ENCODE assay signal across 15 mouse cellular contexts in genomic region chr5:103762850-103763254, GRCm38 (mm10).
DNase-seq lines count a peak whose midpoint lies in the region; TF ChIP-seq lines count a peak whose summit lies in the region.
"Had no signal": no experiment of that assay in that cellular context is flagged by ENCODE, and none has a peak within 500 bp of the region (broad histone marks: within the 10 kb centered on the region; RNA-seq: fewer than 3 reads in every experiment).

No protein-coding gene starts in this region.

- H3K9me3 ChIP-seq in MEL (replicated peaks; ENCODE audit: insufficient read depth, low read length) = no peaks in the 10 kb centered on the region
- H3K9me3 ChIP-seq: hindbrain, embryonic 15.5 days had no signal

- intact Hi-C loops in heart, adult 2 months (cut with DNase I) = no loop called here

- H3K36me3 ChIP-seq in heart, adult 2 months (ENCODE audit: control insufficient read depth, insufficient read depth, low read length) = peaks cover 13% of the 10 kb centered on the region
- peaks cover 0 to 57% of the 10 kb centered on the region in 2 experiments; a peak in 2 of 4 replicates for H3K36me3 ChIP-seq in MEL (ENCODE audit: control insufficient read depth in 1 of 2, insufficient read depth in 2 of 2, low read length in 2 of 2)
- no peaks in the 10 kb centered on the region; the same call in 1 of the 2 replicates for H3K36me3 ChIP-seq in kidney, adult 2 months (ENCODE audit: control insufficient read depth, insufficient read depth, low read length)
- H3K36me3 ChIP-seq: hindbrain, embryonic 15.5 days had no signal

- no peak overlapping the region for H3K4me3 ChIP-seq in heart, adult 2 months
- H3K4me3 ChIP-seq in MEL (ENCODE audit: control insufficient read depth in 1 of 2, insufficient read depth in 1 of 2, low read depth in 2 of 2, low read length in 2 of 2) = no peak overlapping the region
- no peak overlapping the region for H3K4me3 ChIP-seq in kidney, adult 2 months (ENCODE audit: insufficient read depth, low read depth, low read length)
- H3K4me3 ChIP-seq: embryonic facial prominence, embryonic 13.5 days; hindbrain, embryonic 15.5 days; kidney, embryonic 15.5 days had no signal

- WGBS in heart, adult 2 months = 25% methylated on average over 4 of the region's 4 CpGs
- 66% methylated on average over 4 of the region's 4 CpGs for WGBS in kidney, adult 2 months

- no peak for TF ChIP-seq CTCF in heart, adult 2 months (IDR thresholded peaks at IDR 0.05)
- TF ChIP-seq CTCF in MEL (IDR thresholded peaks at IDR 0.05 in 2 of 3, conservative IDR thresholded peaks at IDR 0.05 in 1 of 3; ENCODE audit: control insufficient read depth in 1 of 3, insufficient read depth in 1 of 3, low read depth in 2 of 3, low read length in 3 of 3, poor library complexity in 1 of 3, severe bottlenecking in 1 of 3) = no peak
- no peak for TF ChIP-seq CTCF in kidney, adult 2 months (conservative IDR thresholded peaks at IDR 0.05; ENCODE audit: insufficient read depth, insufficient read length, low read depth, low read length)

- peaks cover 22% of the 10 kb centered on the region for H3K4me1 ChIP-seq in heart, adult 2 months (ENCODE audit: control insufficient read depth, insufficient read depth, low read length)
- peaks cover 30 to 45% of the 10 kb centered on the region in 2 experiments for H3K4me1 ChIP-seq in MEL (ENCODE audit: control insufficient read depth in 1 of 2, insufficient read depth in 2 of 2, low read length in 2 of 2)
- H3K4me1 ChIP-seq in kidney, adult 2 months (ENCODE audit: control insufficient read depth, insufficient read depth, low read length) = peaks cover 38% of the 10 kb centered on the region

- no peak for TF ChIP-seq POLR2A in heart, adult 2 months (IDR thresholded peaks at IDR 0.05; ENCODE audit: insufficient read depth, low read depth, low read length)
- no peak for TF ChIP-seq POLR2A in MEL (IDR thresholded peaks at IDR 0.05; ENCODE audit: control insufficient read depth in 1 of 2, insufficient read depth in 1 of 2, low read depth in 1 of 2, low read length in 2 of 2, poor library complexity in 1 of 2)
- no peak for TF ChIP-seq POLR2A in kidney, adult 2 months (IDR thresholded peaks at IDR 0.05; ENCODE audit: low read depth, low read length)

- no peak overlapping the region for H3K9ac ChIP-seq in heart, adult 2 months (ENCODE audit: low read depth, low read length)
- H3K9ac ChIP-seq in MEL (ENCODE audit: control insufficient read depth, low read depth, low read length, poor library complexity, severe bottlenecking) = peak overlapping the region; percentile 29
- H3K9ac ChIP-seq: embryonic facial prominence, embryonic 13.5 days; hindbrain, embryonic 15.5 days; kidney, embryonic 15.5 days had no signal

- TF ChIP-seq EP300 in heart, adult 2 months (IDR thresholded peaks at IDR 0.05; ENCODE audit: insufficient read depth, low read depth, low read length) = no peak
- TF ChIP-seq EP300 in MEL (IDR thresholded peaks at IDR 0.05; ENCODE audit: low read depth in 1 of 2, low read length in 2 of 2) = peak; percentile 45 to 67; a peak in 3 of 4 replicates

- peak overlapping the region; percentile 31; the same call in 1 of the 2 replicates for H3K27ac ChIP-seq in heart, adult 2 months
- peak overlapping the region; percentile 59 for H3K27ac ChIP-seq in MEL (ENCODE audit: control insufficient read depth, low read depth, low read length)
- no peak overlapping the region for H3K27ac ChIP-seq in kidney, adult 2 months (ENCODE audit: insufficient read depth, low read depth, low read length)
- H3K27ac ChIP-seq: embryonic facial prominence, embryonic 13.5 days; hindbrain, embryonic 15.5 days; kidney, embryonic 15.5 days had no signal

- peaks cover 18% of the 10 kb centered on the region for H3K79me2 ChIP-seq in heart, adult 2 months (replicated peaks; ENCODE audit: control insufficient read depth, insufficient read depth, low read length)
- peaks cover 76% of the 10 kb centered on the region for H3K79me2 ChIP-seq in MEL (ENCODE audit: control insufficient read depth, insufficient read depth, low read length, poor library complexity)

- no peak for DNase-seq in heart, adult 2 months
- no peak for DNase-seq in heart, postnatal 4 days
- DNase-seq in MEL (ENCODE audit: low read depth, low spot score) (peak; percentile 68), liver (peak; percentile 55)
- DNase-seq in naive thymus-derived CD4-positive, alpha-beta T cell, adult 2 months (ENCODE audit: low read depth) = peak; percentile 51
- DNase-seq in kidney, adult 2 months = no peak
- DNase-seq in cerebellum, adult 11 months = no peak
- DNase-seq in cerebellum, postnatal 36 days = no peak
- DNase-seq: adrenal gland, postnatal 36 days; cerebellum, postnatal 10 days; layer of hippocampus, postnatal 36 days; midbrain, embryonic 14.5 days had no signal

- TF ChIP-seq RAD21 in MEL (IDR thresholded peaks at IDR 0.05; ENCODE audit: low read depth, low read length) = no peak

- no peaks in the 10 kb centered on the region for H3K27me3 ChIP-seq in heart, adult 2 months (ENCODE audit: control insufficient read depth, insufficient read depth, low read length)
- no peaks in the 10 kb centered on the region for H3K27me3 ChIP-seq in MEL (ENCODE audit: control insufficient read depth in 1 of 2, insufficient read depth in 2 of 2, low read length in 2 of 2)
- no peaks in the 10 kb centered on the region for H3K27me3 ChIP-seq in kidney, adult 2 months (replicated peaks; ENCODE audit: control insufficient read depth, insufficient read depth, low read length)
- H3K27me3 ChIP-seq: embryonic facial prominence, embryonic 13.5 days; hindbrain, embryonic 15.5 days; kidney, embryonic 15.5 days had no signal

TF ChIP-seq in MEL, 35 proteins besides CTCF, POLR2A, EP300 and RAD21:
- TF ChIP-seq ZC3H11A (IDR thresholded peaks at IDR 0.05; ENCODE audit: low read depth, low read length) (no peak), ELF1 (IDR thresholded peaks at IDR 0.05; ENCODE audit: low read depth, low read length) (no peak), TAL1 (IDR thresholded peaks at IDR 0.05; ENCODE audit: low read length) (peak; percentile 82), CHD2 (IDR thresholded peaks at IDR 0.05; ENCODE audit: low read length) (peak; percentile 15; the same call in 1 of the 2 replicates), ZNF384 (IDR thresholded peaks at IDR 0.05; ENCODE audit: low read depth, low read length) (0 out of 2 replicates have a peak, but pooled peaks have one; percentile 39), MEF2A (IDR thresholded peaks at IDR 0.05; ENCODE audit: extremely low read depth, insufficient replicate concordance, low read depth, low read length, poor library complexity, severe bottlenecking) (no peak), TCF12 (IDR thresholded peaks at IDR 0.05; ENCODE audit: low read depth, low read length) (0 out of 2 replicates have a peak, but pooled peaks have one; percentile 28), POLR2AphosphoS2 (IDR thresholded peaks at IDR 0.05; ENCODE audit: low read length) (no peak), ETS1 (IDR thresholded peaks at IDR 0.05; ENCODE audit: low read depth, low read length) (peak; percentile 49; the same call in 1 of the 2 replicates), MXI1 (IDR thresholded peaks at IDR 0.05; ENCODE audit: low read depth, low read length) (0 out of 2 replicates have a peak, but pooled peaks have one; percentile 30), RCOR1 (IDR thresholded peaks at IDR 0.05; ENCODE audit: low read depth, low read length) (0 out of 2 replicates have a peak, but pooled peaks have one; percentile 16), NRF1 (IDR thresholded peaks at IDR 0.05; ENCODE audit: insufficient read depth, low read depth, low read length, poor library complexity, severe bottlenecking) (no peak), CHD1 (IDR thresholded peaks at IDR 0.05; ENCODE audit: low read depth, low read length) (no peak), MAZ (IDR thresholded peaks at IDR 0.05; ENCODE audit: low read depth, low read length) (0 out of 2 replicates have a peak, but pooled peaks have one; percentile 44), GATA1 (IDR thresholded peaks at IDR 0.05; ENCODE audit: low read depth, low read length) (no peak), MYB (IDR thresholded peaks at IDR 0.05; ENCODE audit: low read depth, low read length) (0 out of 2 replicates have a peak, but pooled peaks have one; percentile 4), USF2 (IDR thresholded peaks at IDR 0.05; ENCODE audit: borderline replicate concordance in 1 of 2, insufficient read depth in 1 of 2, low read depth in 1 of 2, low read length in 2 of 2) (no peak), ZKSCAN1 (IDR thresholded peaks at IDR 0.05; ENCODE audit: low read depth, low read length) (no peak), ZMIZ1 (IDR thresholded peaks at IDR 0.05; ENCODE audit: low read depth, low read length) (no peak)

Comparison
In these comparisons a context has a peak if more than half of its experiments do, and no peak if none do; other contexts are left out.
1. DNase-seq: peak in MEL (single experiment), liver (single experiment) and naive thymus-derived CD4-positive, alpha-beta T cell, adult 2 months (single experiment); none in heart, adult 2 months (0 of 2), heart, postnatal 4 days (single experiment), kidney, adult 2 months (single experiment), cerebellum, adult 11 months (single experiment) and cerebellum, postnatal 36 days (0 of 2).